Mouse (Mus musculus): Measurements from ENCODE around the gene Cmklr1. TPM values are rescaled to one million over a fixed set of nuclear protein-coding genes. Genes with fewer than 3 reads are reported as not detected.

Cmklr1 gene
- total and polyA plus RNA-seq, 2 experiments from 2014 or later: 2.0 to 4.8 TPM

DNA sequence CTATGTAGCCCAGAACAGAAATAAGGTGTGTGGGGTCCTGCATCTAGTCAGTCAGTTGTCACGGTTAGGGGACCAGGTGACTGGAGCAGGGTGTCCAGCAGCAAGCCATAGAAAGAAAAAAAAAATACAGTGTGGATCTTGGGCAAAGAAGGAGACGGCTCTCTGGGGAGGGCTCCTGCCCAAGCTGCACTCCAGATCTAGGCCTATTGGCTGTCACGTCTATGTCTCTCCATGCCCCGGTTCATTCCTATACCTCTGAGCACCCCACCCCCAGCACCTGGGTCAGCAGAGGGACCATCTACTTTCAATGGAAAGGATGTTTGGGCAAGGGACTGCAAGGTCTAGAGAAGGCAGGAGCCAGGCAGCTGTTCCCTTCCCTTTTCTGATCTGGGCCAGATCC is 29.3 kb upstream of the Cmklr1 start:
- no peak overlapping the region for H3K9ac ChIP-seq (replicated peaks; ENCODE audit: low read depth, low read length)
- ATAC-seq (ENCODE audit: insufficient read depth, low read depth): no peak
- WGBS: 91% methylated on average over 4 of the region's 4 CpGs
- no peaks in the 10 kb centered on the region for H3K4me1 ChIP-seq (ENCODE audit: control insufficient read depth, insufficient read depth)
- no peaks in the 10 kb centered on the region for H3K36me3 ChIP-seq (replicated peaks; ENCODE audit: control insufficient read depth, insufficient read depth, low read length)
- H3K9me3 ChIP-seq (replicated peaks; ENCODE audit: control insufficient read depth, low read length): no peaks in the 10 kb centered on the region
- no peak for DNase-seq (ENCODE audit: low spot score)
- TF ChIP-seq EP300 (IDR thresholded peaks at IDR 0.05; ENCODE audit: low read depth): no peak
- TF ChIP-seq CTCF (IDR thresholded peaks at IDR 0.05; ENCODE audit: low read depth): no peak
- H3K4me3 ChIP-seq (ENCODE audit: low read depth, low read length): no peak overlapping the region
- H3K27ac ChIP-seq (ENCODE audit: low read depth): no peak overlapping the region
- no peaks in the 10 kb centered on the region for H3K27me3 ChIP-seq (ENCODE audit: control insufficient read depth, insufficient read depth, low read length)
- H3K4me2 ChIP-seq (ENCODE audit: low read depth, low read length): no peak overlapping the region

DNA sequence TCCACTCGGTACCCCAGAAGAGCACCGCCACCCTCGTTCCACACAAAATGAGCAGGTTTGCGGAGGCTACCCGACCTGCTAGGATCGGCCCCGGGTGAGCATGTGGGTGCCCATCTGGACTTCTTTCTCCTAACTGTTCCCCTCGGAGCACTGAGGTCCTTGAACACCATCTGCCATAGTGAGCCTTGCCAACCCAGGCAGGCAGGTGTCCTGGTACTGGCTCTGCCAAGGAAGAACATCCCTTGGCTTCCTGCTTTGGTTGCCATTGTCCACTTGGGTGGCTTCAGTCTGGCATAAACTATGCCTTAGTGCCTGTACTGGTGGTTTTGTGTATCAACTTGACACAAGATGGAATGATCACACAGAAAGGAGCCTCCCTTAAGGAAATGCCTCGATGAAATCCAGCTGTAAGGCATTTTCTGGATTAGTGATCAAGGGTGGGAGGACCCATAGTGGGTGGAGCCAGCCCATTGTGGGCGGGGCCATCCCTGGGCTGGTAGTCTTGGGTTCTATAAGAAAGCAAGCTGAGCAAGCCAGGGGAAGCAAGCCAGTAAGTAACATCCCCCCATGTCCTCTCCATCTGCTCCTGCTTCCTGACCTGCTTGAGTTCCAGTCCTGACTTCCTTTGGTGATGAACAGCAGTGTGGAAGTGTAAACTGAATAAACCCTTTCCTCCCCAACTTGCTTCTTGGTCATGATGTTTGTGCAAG is 28.7 kb upstream of the Cmklr1 start:
- no peak for ATAC-seq (ENCODE audit: insufficient read depth, low read depth)
- H3K27me3 ChIP-seq (ENCODE audit: control insufficient read depth, insufficient read depth, low read length): no peaks in the 10 kb centered on the region
- H3K9ac ChIP-seq (replicated peaks; ENCODE audit: low read depth, low read length): no peak overlapping the region
- no peak overlapping the region for H3K27ac ChIP-seq (ENCODE audit: low read depth)
- no peak for DNase-seq (ENCODE audit: low spot score)
- no peak overlapping the region for H3K4me2 ChIP-seq (ENCODE audit: low read depth, low read length)
- H3K4me1 ChIP-seq (ENCODE audit: control insufficient read depth, insufficient read depth): no peaks in the 10 kb centered on the region
- WGBS: 74% methylated on average over 10 of the region's 10 CpGs
- no peaks in the 10 kb centered on the region for H3K9me3 ChIP-seq (replicated peaks; ENCODE audit: control insufficient read depth, low read length)
- H3K36me3 ChIP-seq (replicated peaks; ENCODE audit: control insufficient read depth, insufficient read depth, low read length): no peaks in the 10 kb centered on the region
- no peak overlapping the region for H3K4me3 ChIP-seq (ENCODE audit: low read depth, low read length)
- no peak for TF ChIP-seq CTCF (IDR thresholded peaks at IDR 0.05; ENCODE audit: low read depth)

DNA sequence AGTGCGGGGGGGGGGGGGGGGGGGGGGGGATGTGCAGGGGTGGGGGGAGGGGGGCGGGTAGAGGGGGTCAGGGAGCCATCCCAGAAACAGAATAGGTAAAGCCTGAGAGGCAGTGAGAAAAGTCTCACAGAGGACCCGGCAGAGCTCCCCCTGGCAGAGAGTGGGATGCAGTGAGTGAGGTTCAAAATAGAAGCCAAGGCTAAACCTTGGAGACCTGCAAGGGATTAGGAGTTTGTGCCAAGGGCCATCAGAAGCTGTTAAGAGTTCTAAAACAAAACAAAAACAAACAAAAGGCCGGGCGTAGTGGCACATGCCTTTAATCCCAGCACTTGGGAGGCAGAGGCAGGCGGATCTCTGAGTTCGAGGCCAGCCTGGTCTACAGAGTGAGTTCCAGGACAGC is 27.3 kb upstream of the Cmklr1 start:
- ATAC-seq (ENCODE audit: insufficient read depth, low read depth) (no peak), DNase-seq (ENCODE audit: low spot score) (no peak)
- no peaks in the 10 kb centered on the region for H3K36me3 ChIP-seq (replicated peaks; ENCODE audit: control insufficient read depth, insufficient read depth, low read length)
- H3K9me3 ChIP-seq (replicated peaks; ENCODE audit: control insufficient read depth, low read length): no peaks in the 10 kb centered on the region
- H3K9ac ChIP-seq (replicated peaks; ENCODE audit: low read depth, low read length): no peak overlapping the region
- H3K27ac ChIP-seq (ENCODE audit: low read depth): no peak overlapping the region
- H3K27me3 ChIP-seq (ENCODE audit: control insufficient read depth, insufficient read depth, low read length): no peaks in the 10 kb centered on the region
- no peaks in the 10 kb centered on the region for H3K4me1 ChIP-seq (ENCODE audit: control insufficient read depth, insufficient read depth)
- H3K4me2 ChIP-seq (ENCODE audit: low read depth, low read length): no peak overlapping the region
- no peak overlapping the region for H3K4me3 ChIP-seq (ENCODE audit: low read depth, low read length)
- TF ChIP-seq EP300 (IDR thresholded peaks at IDR 0.05; ENCODE audit: low read depth) (no peak), CTCF (IDR thresholded peaks at IDR 0.05; ENCODE audit: low read depth) (no peak)
- WGBS: 75% methylated on average over 6 of the region's 7 CpGs

DNA sequence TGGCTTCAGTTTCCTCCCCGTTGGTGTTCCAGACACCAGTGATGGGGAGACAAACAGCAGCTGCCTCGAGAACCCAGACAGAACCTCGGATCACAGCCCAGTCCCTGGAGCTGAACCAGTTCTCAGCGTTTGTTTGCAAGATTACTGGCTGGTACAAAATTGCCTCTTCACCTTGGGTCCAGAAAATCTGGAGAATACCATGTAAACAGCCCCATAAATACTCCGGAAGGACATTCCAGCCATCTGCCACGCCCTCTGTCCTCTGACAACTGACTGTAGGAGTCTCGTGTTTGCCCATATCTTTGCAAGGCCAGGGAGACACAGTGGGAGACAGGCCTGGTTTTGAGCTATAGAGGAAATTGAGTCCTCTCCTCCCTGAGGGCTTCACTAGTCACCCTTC is 24.6 kb upstream of the Cmklr1 start:
- WGBS: 62% methylated on average over 7 of the region's 7 CpGs
- TF ChIP-seq EP300 (IDR thresholded peaks at IDR 0.05; ENCODE audit: low read depth) (no peak), CTCF (IDR thresholded peaks at IDR 0.05; ENCODE audit: low read depth) (no peak)
- DNase-seq (ENCODE audit: low spot score): no peak
- ATAC-seq (ENCODE audit: insufficient read depth, low read depth): no peak
- no peak overlapping the region for H3K27ac ChIP-seq (ENCODE audit: low read depth)
- H3K9me3 ChIP-seq (replicated peaks; ENCODE audit: control insufficient read depth, low read length): no peaks in the 10 kb centered on the region
- H3K27me3 ChIP-seq (ENCODE audit: control insufficient read depth, insufficient read depth, low read length): no peaks in the 10 kb centered on the region
- H3K4me2 ChIP-seq (ENCODE audit: low read depth, low read length): no peak overlapping the region
- H3K4me1 ChIP-seq (ENCODE audit: control insufficient read depth, insufficient read depth): no peaks in the 10 kb centered on the region
- no peak overlapping the region for H3K4me3 ChIP-seq (ENCODE audit: low read depth, low read length)
- H3K9ac ChIP-seq (replicated peaks; ENCODE audit: low read depth, low read length): no peak overlapping the region
- no peaks in the 10 kb centered on the region for H3K36me3 ChIP-seq (replicated peaks; ENCODE audit: control insufficient read depth, insufficient read depth, low read length)

DNA sequence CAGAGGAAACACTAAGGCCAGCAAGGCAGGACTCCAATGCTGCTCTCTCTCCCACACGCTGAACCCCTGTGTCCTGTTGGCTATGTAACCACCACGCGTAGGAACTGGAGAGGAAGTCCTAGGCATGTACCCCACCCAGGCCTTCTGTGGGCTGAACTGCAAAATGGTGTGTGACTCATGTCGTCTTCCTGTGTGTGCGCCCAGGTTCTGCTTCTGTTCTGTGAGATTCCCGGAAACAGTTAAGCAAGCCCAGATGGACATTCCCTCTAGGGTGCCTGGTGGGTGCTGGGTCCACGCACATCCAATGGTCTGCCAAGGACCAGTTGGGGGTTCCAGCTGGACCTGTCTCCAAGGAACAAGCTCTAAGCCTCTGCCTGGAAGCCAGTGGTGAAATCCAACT is 22.2 kb upstream of the Cmklr1 start:
- H3K9me3 ChIP-seq (replicated peaks; ENCODE audit: control insufficient read depth, low read length): no peaks in the 10 kb centered on the region
- H3K36me3 ChIP-seq (replicated peaks; ENCODE audit: control insufficient read depth, insufficient read depth, low read length): no peaks in the 10 kb centered on the region
- ATAC-seq (ENCODE audit: insufficient read depth, low read depth): peak; percentile 66
- 0 out of 2 replicates have a peak overlapping the region, but pooled peaks have one; percentile 15 for H3K27ac ChIP-seq (ENCODE audit: low read depth)
- no peaks in the 10 kb centered on the region for H3K4me1 ChIP-seq (ENCODE audit: control insufficient read depth, insufficient read depth)
- no peak for TF ChIP-seq EP300 (IDR thresholded peaks at IDR 0.05; ENCODE audit: low read depth)
- no peak for TF ChIP-seq CTCF (IDR thresholded peaks at IDR 0.05; ENCODE audit: low read depth)
- no peak overlapping the region for H3K4me2 ChIP-seq (ENCODE audit: low read depth, low read length)
- no peak overlapping the region for H3K9ac ChIP-seq (replicated peaks; ENCODE audit: low read depth, low read length)
- peak; percentile 25 for DNase-seq (ENCODE audit: low spot score)
- H3K4me3 ChIP-seq (ENCODE audit: low read depth, low read length): no peak overlapping the region
- no peaks in the 10 kb centered on the region for H3K27me3 ChIP-seq (ENCODE audit: control insufficient read depth, insufficient read depth, low read length)
- WGBS: 52% methylated on average over 7 of the region's 7 CpGs

DNA sequence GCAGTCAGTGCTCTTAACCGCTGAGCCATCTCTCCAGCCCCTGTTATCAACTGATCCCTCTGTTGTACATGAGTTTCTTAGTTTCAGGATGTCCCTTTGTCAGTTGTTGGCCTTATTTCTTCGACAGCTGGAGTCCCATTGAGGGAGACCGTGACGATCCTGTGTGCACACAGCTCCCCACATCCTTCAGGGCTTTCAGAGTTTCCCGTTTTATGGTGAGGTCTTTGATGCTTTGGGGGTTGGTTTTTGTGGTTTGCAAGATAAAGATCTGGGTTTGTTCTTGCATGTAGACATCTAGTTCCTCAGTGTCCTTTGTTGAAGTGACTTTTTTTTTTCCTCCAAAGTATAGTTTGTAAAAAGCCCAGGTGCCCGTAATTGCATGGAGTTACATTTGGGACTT is 20.4 kb upstream of the Cmklr1 start:
- Histone ChIP-seq H3K36me3 (replicated peaks; ENCODE audit: control insufficient read depth, insufficient read depth, low read length) (no peaks in the 10 kb centered on the region), H3K4me2 (ENCODE audit: low read depth, low read length) (no peak overlapping the region), H3K9me3 (replicated peaks; ENCODE audit: control insufficient read depth, low read length) (no peaks in the 10 kb centered on the region), H3K4me3 (ENCODE audit: low read depth, low read length) (no peak overlapping the region), H3K4me1 (ENCODE audit: control insufficient read depth, insufficient read depth) (no peaks in the 10 kb centered on the region), H3K27me3 (ENCODE audit: control insufficient read depth, insufficient read depth, low read length) (no peaks in the 10 kb centered on the region), H3K27ac (ENCODE audit: low read depth) (no peak overlapping the region), H3K9ac (replicated peaks; ENCODE audit: low read depth, low read length) (no peak overlapping the region)
- no peak for ATAC-seq (ENCODE audit: insufficient read depth, low read depth)
- DNase-seq (ENCODE audit: low spot score): no peak
- TF ChIP-seq CTCF (IDR thresholded peaks at IDR 0.05; ENCODE audit: low read depth) (no peak), EP300 (IDR thresholded peaks at IDR 0.05; ENCODE audit: low read depth) (no peak)
- WGBS: 73% methylated on average over 6 of the region's 6 CpGs

Data from heart, postnatal 0 days (tissue).